Mouse (Mus musculus) ovary, postnatal 14 days (tissue): Measurements from ENCODE around the gene Micu1.

Source experiments
- DNase-seq: peaks from one replicate; pipeline ENCODE4 v3.0.0; 2022; ENCODE audit warnings: low spot score

Micu1 gene

DNA sequence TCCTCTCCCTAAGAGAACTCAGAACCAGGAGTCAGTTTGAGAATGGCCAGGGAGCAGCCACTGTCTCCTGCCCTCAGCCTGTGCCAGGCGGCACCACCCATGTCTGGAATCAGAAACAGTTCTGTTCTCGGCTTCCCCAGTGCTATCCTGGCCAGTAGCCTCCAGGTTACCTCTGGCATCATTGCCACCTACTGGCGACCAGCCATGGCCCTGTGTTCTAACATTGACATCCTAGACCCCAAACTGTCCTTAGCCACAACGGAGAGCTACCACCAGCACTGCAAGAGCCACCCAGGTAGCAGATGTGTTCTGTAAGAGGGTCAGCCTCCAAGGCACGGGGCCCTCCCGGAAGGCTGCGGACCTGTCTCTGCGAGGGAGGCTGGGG lies 200.3 kb downstream of the Micu1 start:
- DNase-seq = no peak

DNA sequence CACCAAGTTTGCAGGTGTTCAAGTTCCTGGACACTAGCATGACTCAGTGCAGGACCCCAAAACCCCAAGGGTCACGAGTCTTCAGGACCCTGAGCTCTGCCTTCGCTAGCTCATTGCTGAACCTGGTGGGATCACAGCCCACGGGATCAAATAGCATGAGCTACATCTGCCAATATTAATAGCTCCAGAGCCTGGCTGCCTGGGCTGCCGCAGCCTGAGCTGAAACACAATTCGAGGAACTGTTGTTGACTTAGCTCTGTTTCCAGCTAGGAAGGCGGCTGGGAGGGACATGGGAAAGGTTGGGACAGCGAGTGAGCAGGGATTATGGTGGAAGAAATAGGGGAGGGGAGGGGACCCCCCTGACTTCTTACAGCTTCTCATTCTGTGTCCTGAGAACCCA lies 200.9 kb downstream of the Micu1 start:
- DNase-seq = no peak

DNA sequence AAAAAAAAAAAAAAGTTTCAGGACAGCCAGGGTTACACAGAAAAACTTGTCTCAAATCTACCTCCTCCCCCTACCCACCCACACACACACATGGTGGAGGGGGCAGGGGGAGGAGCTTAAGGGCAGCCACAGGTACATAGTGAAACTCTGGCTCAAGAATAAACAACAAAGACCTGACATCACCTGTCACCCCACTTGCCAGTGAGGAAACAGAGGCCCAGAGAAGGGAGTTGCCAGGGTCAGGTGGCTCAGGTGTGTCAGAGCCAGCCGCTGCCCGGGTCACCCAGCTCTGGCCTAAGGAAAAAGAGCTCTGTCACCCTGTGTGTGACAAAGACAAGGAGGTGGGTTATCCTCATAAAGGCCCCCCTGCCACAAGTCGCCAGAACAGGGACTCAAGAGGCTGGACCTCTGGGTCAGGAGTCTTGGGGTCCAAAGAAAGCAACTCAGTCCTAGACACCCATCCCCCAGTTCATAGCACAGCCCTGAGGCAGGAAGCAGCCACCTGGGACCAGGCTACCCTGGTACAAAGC lies 204.9 kb downstream of the Micu1 start:
- no peak for DNase-seq

DNA sequence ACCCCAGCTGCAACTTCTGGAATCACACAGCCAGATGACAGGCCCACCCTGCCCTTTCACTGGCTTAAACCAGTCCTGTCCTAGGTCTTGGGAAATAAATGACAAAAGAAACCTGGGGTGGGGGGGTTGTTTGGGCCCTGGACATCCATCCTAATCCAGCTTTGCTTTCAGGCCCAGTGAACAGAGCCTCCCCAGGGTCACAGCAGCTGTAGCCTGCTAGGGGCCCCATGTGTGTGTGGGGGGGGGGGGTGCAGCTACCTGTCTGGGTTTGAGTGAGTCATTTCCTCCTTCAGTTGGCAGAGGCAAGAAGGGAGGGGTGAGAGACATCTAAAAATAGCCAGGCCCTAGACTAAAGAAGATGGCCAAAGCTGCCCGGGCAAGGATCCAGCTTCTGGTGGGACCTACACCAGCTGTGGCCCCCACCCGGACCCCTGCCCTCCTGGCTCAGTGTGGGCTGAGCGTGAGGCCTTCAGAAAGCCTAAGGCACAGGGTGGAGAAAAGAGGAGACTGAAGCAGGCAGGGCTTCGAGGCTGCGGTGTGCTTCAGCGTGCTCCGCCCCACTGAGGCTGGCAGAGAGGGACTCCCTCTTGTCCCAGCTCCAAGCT lies 205.5 kb downstream of the Micu1 start:
- no peak for DNase-seq

DNA sequence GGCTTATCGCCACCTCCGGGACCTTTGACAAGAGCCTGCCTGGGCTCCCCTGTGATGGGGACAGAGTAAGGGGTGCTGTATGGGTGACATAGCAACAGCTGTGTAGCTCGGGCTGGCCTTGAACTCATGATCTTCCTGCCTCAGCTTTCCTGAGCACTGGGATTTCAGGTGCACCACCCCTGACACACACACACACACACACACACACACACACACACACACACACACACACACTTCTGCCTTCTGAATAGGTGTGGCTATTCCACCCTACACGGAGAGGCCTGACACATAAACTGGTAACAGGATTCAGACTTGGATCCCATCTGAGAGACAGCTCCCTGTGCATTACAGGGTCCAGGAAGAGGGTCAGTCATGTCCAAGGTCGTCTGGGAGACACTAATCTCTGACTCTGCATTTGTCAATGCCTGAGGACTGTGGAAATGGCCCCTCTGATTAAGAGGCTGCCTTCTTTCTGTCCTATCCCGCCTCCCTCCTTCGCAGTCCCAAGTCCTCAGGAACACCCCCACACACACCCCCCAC lies 206.6 kb downstream of the Micu1 start:
- DNase-seq = no peak

DNA sequence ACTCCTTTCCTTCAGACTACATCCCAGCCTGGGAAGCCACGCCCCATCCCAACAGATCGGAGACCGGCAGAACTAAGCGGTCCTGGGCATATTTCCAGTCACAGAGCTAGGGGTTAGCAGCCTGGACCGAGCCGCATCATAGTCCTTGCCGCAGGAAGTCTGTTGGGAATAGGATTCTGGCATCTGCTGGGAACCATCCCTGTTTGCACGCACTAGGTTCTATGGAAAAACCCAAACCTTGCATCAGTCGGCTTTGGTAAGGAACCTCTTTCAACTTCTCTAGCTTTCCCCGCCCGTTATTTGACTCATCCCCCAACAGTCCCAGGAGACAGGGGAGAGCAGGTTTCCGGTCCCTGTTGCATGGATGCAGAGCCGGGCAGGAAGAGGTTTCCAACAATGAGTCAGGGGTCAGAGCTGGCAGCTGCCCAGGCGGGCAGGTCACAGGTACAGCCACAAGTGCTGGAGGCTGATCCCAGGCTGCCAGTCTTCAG lies 207.1 kb downstream of the Micu1 start:
- DNase-seq = no peak

DNA sequence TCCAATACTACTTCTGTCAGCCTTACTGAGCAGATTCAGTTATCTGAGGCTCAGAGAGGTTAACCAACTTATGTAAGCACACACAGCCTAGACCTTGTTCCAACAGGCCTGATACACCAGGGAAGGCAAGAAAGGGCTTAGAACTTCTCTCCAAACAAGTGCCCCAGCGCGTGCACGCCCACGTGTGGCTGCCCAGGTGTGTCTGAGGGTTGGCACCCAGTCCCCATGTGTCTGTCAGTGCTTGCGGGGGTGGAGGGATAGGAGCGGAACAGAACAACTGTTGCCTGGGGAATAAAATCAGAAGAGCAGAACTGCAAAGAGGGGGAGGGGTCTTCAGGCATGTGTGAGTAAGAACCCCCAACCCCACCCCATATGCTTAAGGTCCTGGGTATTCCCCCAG lies 208.8 kb downstream of the Micu1 start:
- DNase-seq = no peak

DNA sequence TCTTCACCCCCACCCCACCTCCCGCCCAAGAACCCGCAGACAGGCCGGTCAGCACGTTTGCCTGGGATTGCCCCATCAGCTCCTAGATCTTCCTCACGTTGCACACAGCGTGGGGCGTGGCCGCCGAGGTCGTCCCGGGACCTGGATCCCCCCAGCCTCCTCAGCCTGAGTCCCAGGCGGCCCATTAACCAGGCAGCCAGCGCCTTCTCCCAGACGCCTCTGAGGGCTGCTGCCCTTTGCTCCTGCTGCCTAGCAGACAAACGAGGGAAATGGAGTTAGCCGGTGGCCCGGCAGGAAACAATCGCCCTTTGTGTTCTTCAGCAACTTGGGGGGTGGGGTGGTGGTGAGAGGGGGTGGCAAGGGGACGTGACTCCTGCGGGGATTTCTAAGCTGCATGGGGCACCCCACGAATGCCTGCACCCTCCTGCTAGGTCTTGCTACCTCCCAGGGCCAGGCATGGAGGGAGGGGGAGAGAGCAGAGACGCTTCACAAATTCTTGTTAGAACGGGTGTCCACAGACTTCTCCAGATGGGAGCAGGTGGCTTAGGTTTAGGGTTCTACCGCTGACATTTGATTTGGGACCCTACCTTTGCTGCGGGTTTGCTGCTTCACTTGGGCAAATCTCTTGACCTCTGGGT lies 209.4 kb downstream of the Micu1 start:
- DNase-seq = no peak
